Mouse (Mus musculus) layer of hippocampus, adult 2 months (tissue): ENCODE measurements around the gene Tdrd5. TPM values are rescaled to one million over a fixed set of nuclear protein-coding genes. Genes with fewer than 3 reads are reported as not detected.
"Not testable (repeated sequence)": the region's sequence is repeated elsewhere in the genome, so short reads cannot be mapped to it uniquely, and the experiment has no call there.

ENCODE experiments used
- DNase-seq, 2 experiments: peaks; one replicate each; pipeline ENCODE4 v3.0.0; 2022; ENCODE audit warnings: low spot score in 2 of 2
- H3K27ac ChIP-seq: fragments of 200-600 bp; 2 replicates; pipeline ENCODE4 v1.8.1; 2022
- H3K4me3 ChIP-seq: fragments of 200-600 bp; 2 replicates; pipeline ENCODE4 v1.8.1; 2022; ENCODE audit warnings: mild to moderate bottlenecking
- CTCF ChIP-seq: fragments of 200-600 bp; conservative IDR thresholded peaks from 2 replicates; pipeline ENCODE4 v1.8.1; 2022; ENCODE audit warnings: antibody characterized with exemption, mild to moderate bottlenecking, moderate library complexity
- long read RNA-seq, 2 experiments: library from polyadenylated mRNA; stranded (forward); transcript quantifications; one replicate each; pipeline ENCODE4 v2.0.0; 2021; ENCODE audit warnings: borderline mapping rate in 2 of 2
- total RNA-seq, 2 experiments: library from RNA; stranded (reverse); gene quantifications; 2 replicates each; pipeline ENCODE4 v1.2.3; 2021

Gene Tdrd5
- 1 to 10 TPM; 6.5 to 7.6 TPM for total RNA-seq
- long read RNA-seq, experiment 1, partial matches to known transcripts: 1 of 1 reads
- long read RNA-seq, experiment 1, other reads (novel, unspliced or antisense): 0 of 1 reads
- long read RNA-seq, experiment 2, partial matches to known transcripts: 0 of 2 reads
- long read RNA-seq, experiment 2, other reads (novel, unspliced or antisense): 2 of 2 reads

GRCm38 (mm10) chr1:156302911-156303749, at the start of gene Tdrd5:
Gene Tdrd5, minus strand, starts transcription at chr1:156303664.
- H3K27ac ChIP-seq: peak within 1 kb of the TSS; percentile 83
- no peak for TF ChIP-seq CTCF
- H3K4me3 ChIP-seq: peak within 1 kb of the TSS; percentile 70
- peak; percentile 8 to 64 for DNase-seq

- TF ChIP-seq CTCF: no peak
- no peak overlapping the region for H3K4me3 ChIP-seq
- DNase-seq: no peak
- H3K27ac ChIP-seq: no peak overlapping the region
These were observed 49.0 kb upstream of the Tdrd5 start for GRCm38 (mm10) chr1:156352466-156352865.

GRCm38 (mm10) chr1:156350441-156350840, 47.0 kb upstream of the Tdrd5 start:
- no peak for DNase-seq

GRCm38 (mm10) chr1:156349031-156349430, 45.6 kb upstream of the Tdrd5 start:
- Histone ChIP-seq H3K4me3 (no peak overlapping the region), H3K27ac (no peak overlapping the region)
- no peak for DNase-seq
- no peak for TF ChIP-seq CTCF

More at GRCm38 (mm10) chr1:156350441-156350840, 47.0 kb upstream of the Tdrd5 start:
- no peak for TF ChIP-seq CTCF
- Histone ChIP-seq H3K27ac (no peak overlapping the region), H3K4me3 (no peak overlapping the region)

- no peak overlapping the region for H3K4me3 ChIP-seq
- no peak for TF ChIP-seq CTCF
- DNase-seq: no peak
- H3K27ac ChIP-seq: no peak overlapping the region
These were observed 42.2 kb upstream of the Tdrd5 start for GRCm38 (mm10) chr1:156345633-156346032.

GRCm38 (mm10) chr1:156344433-156344832, 41.0 kb upstream of the Tdrd5 start:
- no peak for TF ChIP-seq CTCF
- Histone ChIP-seq H3K4me3 (no peak overlapping the region), H3K27ac (no peak overlapping the region)
- DNase-seq: no peak

GRCm38 (mm10) chr1:156340847-156341246, 37.4 kb upstream of the Tdrd5 start:
- TF ChIP-seq CTCF: no peak
- Histone ChIP-seq H3K4me3 (no peak overlapping the region), H3K27ac (no peak overlapping the region)
- no peak for DNase-seq

GRCm38 (mm10) chr1:156323126-156323525, 19.7 kb upstream of the Tdrd5 start:
- TF ChIP-seq CTCF: no peak
- Histone ChIP-seq H3K4me3 (no peak overlapping the region), H3K27ac (no peak overlapping the region)
- no peak for DNase-seq

GRCm38 (mm10) chr1:156310630-156311029, 7.2 kb upstream of the Tdrd5 start, which contains the start of gene Nphs2:
Gene Nphs2, plus strand, starts transcription at chr1:156310727.
- no peak for DNase-seq
- TF ChIP-seq CTCF: no peak
- no peak within 1 kb of the TSS for H3K27ac ChIP-seq
- no peak within 1 kb of the TSS for H3K4me3 ChIP-seq

- no peak for TF ChIP-seq CTCF
- DNase-seq: no peak
- no peak overlapping the region for H3K4me3 ChIP-seq
- no peak overlapping the region for H3K27ac ChIP-seq
These were observed 5.1 kb upstream of the Tdrd5 start for GRCm38 (mm10) chr1:156308595-156308994.

GRCm38 (mm10) chr1:156290016-156290415, 13.4 kb downstream of the Tdrd5 start:
- no peak overlapping the region for H3K27ac ChIP-seq
- no peak for TF ChIP-seq CTCF
- DNase-seq: no peak
- H3K4me3 ChIP-seq: no peak overlapping the region

GRCm38 (mm10) chr1:156289222-156289587, 14.3 kb downstream of the Tdrd5 start:
- not testable (repeated sequence) for H3K4me3 ChIP-seq, DNase-seq, H3K27ac ChIP-seq

- Histone ChIP-seq H3K4me3 (no peak overlapping the region), H3K27ac (no peak overlapping the region)
- DNase-seq: no peak
- no peak for TF ChIP-seq CTCF
These were observed 14.8 kb downstream of the Tdrd5 start for GRCm38 (mm10) chr1:156288556-156289221.
